In genomic region chr4:134372294-134372747, GRCm38 (mm10) we compare ENCODE assay signal across 8 mouse cellular contexts. TPM values are rescaled to one million over a fixed set of nuclear protein-coding genes. Genes with fewer than 3 reads are reported as not detected.
A peak's percentile ranks its signal among the peaks of the same experiment; 100 is the strongest.
DNase-seq lines count a peak whose midpoint lies in the region; ATAC-seq and TF ChIP-seq lines count a peak whose summit lies in the region.

No protein-coding gene starts in this region.

- peak overlapping the region; percentile 51; the same call in 1 of the 2 replicates for H3K9ac ChIP-seq in heart, embryonic 12.5 days
- H3K9ac ChIP-seq in kidney, embryonic 16.5 days (replicated peaks; ENCODE audit: low read length): peak overlapping the region; percentile 53; the same call in 1 of the 2 replicates
- H3K9ac ChIP-seq in liver, embryonic 12.5 days: no peak overlapping the region

- no peaks in the 10 kb centered on the region for H3K9me3 ChIP-seq in erythroblast, embryonic 14.5 days (ENCODE audit: control insufficient read depth, low read length)
- no peaks in the 10 kb centered on the region for H3K9me3 ChIP-seq in heart, embryonic 12.5 days (replicated peaks)
- H3K9me3 ChIP-seq in kidney, embryonic 16.5 days (ENCODE audit: low read length): no peaks in the 10 kb centered on the region
- no peaks in the 10 kb centered on the region for H3K9me3 ChIP-seq in liver, embryonic 12.5 days (replicated peaks)

- peak overlapping the region; percentile 61 for H3K4me3 ChIP-seq in bone marrow macrophage, adult 2 months (ENCODE audit: insufficient read depth, low read length)
- H3K4me3 ChIP-seq in erythroblast, embryonic 14.5 days (replicated peaks): peak overlapping the region; percentile 29
- peak overlapping the region; percentile 45 for H3K4me3 ChIP-seq in heart, embryonic 12.5 days
- peak overlapping the region; percentile 55 for H3K4me3 ChIP-seq in kidney, embryonic 16.5 days (ENCODE audit: low read length)
- H3K4me3 ChIP-seq in liver, embryonic 12.5 days: peak overlapping the region; percentile 44

- peaks cover 44% of the 10 kb centered on the region for H3K27me3 ChIP-seq in erythroblast, embryonic 14.5 days (ENCODE audit: control insufficient read depth)
- H3K27me3 ChIP-seq in heart, embryonic 12.5 days (replicated peaks): peaks cover 44% of the 10 kb centered on the region
- peaks cover 32% of the 10 kb centered on the region for H3K27me3 ChIP-seq in kidney, embryonic 16.5 days (ENCODE audit: insufficient read depth, low read length)
- H3K27me3 ChIP-seq in liver, embryonic 12.5 days (replicated peaks): peaks cover 73% of the 10 kb centered on the region

- WGBS in heart, embryonic 12.5 days: 0% methylated on average over 16 of the region's 16 CpGs
- WGBS in kidney, embryonic 16.5 days: under 1% methylated on average over 16 of the region's 16 CpGs
- WGBS in liver, embryonic 12.5 days (ENCODE audit: insufficient replicate concordance): 2% methylated on average over 16 of the region's 16 CpGs

- no peak overlapping the region for H3K27ac ChIP-seq in bone marrow macrophage, adult 2 months (ENCODE audit: insufficient read depth, low read depth, low read length)
- H3K27ac ChIP-seq in heart, embryonic 12.5 days (ENCODE audit: poor library complexity, severe bottlenecking): no peak overlapping the region
- H3K27ac ChIP-seq in kidney, embryonic 16.5 days (ENCODE audit: low read length): no peak overlapping the region
- H3K27ac ChIP-seq in liver, embryonic 12.5 days: no peak overlapping the region

- peak; percentile 76 to 79 for DNase-seq in B cell, adult 2 months
- DNase-seq in naive thymus-derived CD4-positive, alpha-beta T cell, adult 2 months (ENCODE audit: low read depth): peak; percentile 72
- peak; percentile 70 for DNase-seq in telencephalon, adult 2 months (ENCODE audit: low read depth, low spot score)

- ATAC-seq in heart, embryonic 12.5 days (ENCODE audit: insufficient number of reproducible peaks, low FRiP score): peak; percentile 68; the same call in 1 of the 2 replicates
- ATAC-seq in kidney, embryonic 16.5 days (ENCODE audit: low FRiP score, low TSS enrichment): peak; percentile 77; the same call in 1 of the 2 replicates
- ATAC-seq in liver, embryonic 12.5 days: no peak

- H3K36me3 ChIP-seq in erythroblast, embryonic 14.5 days (ENCODE audit: control insufficient read depth): no peaks in the 10 kb centered on the region
- H3K36me3 ChIP-seq in heart, embryonic 12.5 days: no peaks in the 10 kb centered on the region
- H3K36me3 ChIP-seq in kidney, embryonic 16.5 days (ENCODE audit: insufficient read depth, low read length): no peaks in the 10 kb centered on the region
- no peaks in the 10 kb centered on the region for H3K36me3 ChIP-seq in liver, embryonic 12.5 days

- TF ChIP-seq POLR2A in bone marrow macrophage, adult 2 months (IDR thresholded peaks at IDR 0.05; ENCODE audit: borderline replicate concordance, low read depth, low read length): no peak

- no peak for TF ChIP-seq CTCF in bone marrow macrophage, adult 2 months (IDR thresholded peaks at IDR 0.05; ENCODE audit: low read depth, low read length)

- peak overlapping the region; percentile 73 for H3K4me2 ChIP-seq in heart, embryonic 12.5 days
- H3K4me2 ChIP-seq in kidney, embryonic 16.5 days (replicated peaks; ENCODE audit: low read depth, low read length): peak overlapping the region; percentile 94
- peak overlapping the region; percentile 65 for H3K4me2 ChIP-seq in liver, embryonic 12.5 days

- H3K4me1 ChIP-seq in bone marrow macrophage, adult 2 months (ENCODE audit: control insufficient read depth, insufficient read depth, low read length): peaks cover 7% of the 10 kb centered on the region
- H3K4me1 ChIP-seq in erythroblast, embryonic 14.5 days (ENCODE audit: control insufficient read depth): peaks cover 8% of the 10 kb centered on the region
- peaks cover 24% of the 10 kb centered on the region for H3K4me1 ChIP-seq in heart, embryonic 12.5 days (replicated peaks)
- peaks cover 23% of the 10 kb centered on the region for H3K4me1 ChIP-seq in kidney, embryonic 16.5 days (ENCODE audit: insufficient read depth, low read length)
- peaks cover 26% of the 10 kb centered on the region for H3K4me1 ChIP-seq in liver, embryonic 12.5 days

RNA-seq across cellular contexts. Expression of gene Extl1, which starts 11.3 kb away (rescaled TPM):
- 0.56 TPM in 1 of 2 replicates, not detected in the other for polyA plus RNA-seq in bone marrow macrophage, adult 2 months (2012; ENCODE audit: insufficient read depth, insufficient read length, missing spikeins)
- polyA plus RNA-seq in erythroblast, embryonic 14.5 days (2012): not detected in 2 replicates
- polyA plus RNA-seq in heart, embryonic 12.5 days (2016; fragmentation: Nextera tagmentation; extraction: Ambion mirVana): 3.1 TPM in 2 replicates
- polyA plus RNA-seq in kidney, embryonic 16.5 days (2015; fragmentation: Nextera tagmentation; extraction: Ambion mirVana): 0.32 and 0.61 TPM in 2 replicates
- polyA plus RNA-seq in liver, embryonic 12.5 days (2016; fragmentation: Nextera tagmentation; extraction: Ambion mirVana): 0.25 and 0.36 TPM in 2 replicates

RNA-seq across cellular contexts. Expression of gene Pafah2, which starts 23.8 kb away (rescaled TPM):
- 6.4 and 8.0 TPM in 2 replicates for polyA plus RNA-seq in bone marrow macrophage, adult 2 months (2012; ENCODE audit: insufficient read depth, insufficient read length, missing spikeins)
- not detected in 2 replicates for polyA plus RNA-seq in erythroblast, embryonic 14.5 days (2012)
- 10.1 and 10.7 TPM in 2 replicates for polyA plus RNA-seq in heart, embryonic 12.5 days (2016; fragmentation: Nextera tagmentation; extraction: Ambion mirVana)
- polyA plus RNA-seq in kidney, embryonic 16.5 days (2015; fragmentation: Nextera tagmentation; extraction: Ambion mirVana): 19.5 and 20.1 TPM in 2 replicates
- 4.7 and 5.2 TPM in 2 replicates for polyA plus RNA-seq in liver, embryonic 12.5 days (2016; fragmentation: Nextera tagmentation; extraction: Ambion mirVana)

RNA-seq across cellular contexts. Expression of gene Slc30a2, which starts 29.3 kb away (rescaled TPM):
- not detected in 2 replicates for polyA plus RNA-seq in bone marrow macrophage, adult 2 months (2012; ENCODE audit: insufficient read depth, insufficient read length, missing spikeins)
- not detected in 2 replicates for polyA plus RNA-seq in erythroblast, embryonic 14.5 days (2012)
- polyA plus RNA-seq in heart, embryonic 12.5 days (2016; fragmentation: Nextera tagmentation; extraction: Ambion mirVana): 0.42 and 0.44 TPM in 2 replicates
- polyA plus RNA-seq in kidney, embryonic 16.5 days (2015; fragmentation: Nextera tagmentation; extraction: Ambion mirVana): 0.92 and 1.4 TPM in 2 replicates
- polyA plus RNA-seq in liver, embryonic 12.5 days (2016; fragmentation: Nextera tagmentation; extraction: Ambion mirVana): not detected in 2 replicates

RNA-seq across cellular contexts. Expression of gene Trim63, which starts 57.4 kb away (rescaled TPM):
- not detected in 2 replicates for polyA plus RNA-seq in bone marrow macrophage, adult 2 months (2012; ENCODE audit: insufficient read depth, insufficient read length, missing spikeins)
- not detected in 2 replicates for polyA plus RNA-seq in erythroblast, embryonic 14.5 days (2012)
- 90.7 and 93.9 TPM in 2 replicates for polyA plus RNA-seq in heart, embryonic 12.5 days (2016; fragmentation: Nextera tagmentation; extraction: Ambion mirVana)
- polyA plus RNA-seq in kidney, embryonic 16.5 days (2015; fragmentation: Nextera tagmentation; extraction: Ambion mirVana): 3.3 and 4.1 TPM in 2 replicates
- polyA plus RNA-seq in liver, embryonic 12.5 days (2016; fragmentation: Nextera tagmentation; extraction: Ambion mirVana): 0.20 and 0.23 TPM in 2 replicates
